Mouse (Mus musculus) forebrain, embryonic 14.5 days (tissue): ENCODE measurements around the gene Sec61a1. TPM values are rescaled to one million over a fixed set of nuclear protein-coding genes. Genes with fewer than 3 reads are reported as not detected.
A peak's percentile ranks its signal among the peaks of the same experiment; 100 is the strongest.

Experiments
- ATAC-seq: fragments of 200-750 bp; cut with Nextera tagmentation; 2 replicates; pipeline ENCODE4 v1.8.0; 2017; ENCODE audit warnings: mild to moderate bottlenecking, moderate library complexity
- DNase-seq: peaks from one replicate; pipeline ENCODE4 v3.0.0-alpha.2; 2015; ENCODE audit warnings: low spot score
- H3K27ac ChIP-seq: fragments of 300-500 bp; sonication (generic); 2 replicates; pipeline ENCODE4 v1.5.1; 2014; ENCODE audit warnings: low read depth, mild to moderate bottlenecking, control low read depth, low read length, moderate library complexity
- H3K27me3 ChIP-seq: fragments of 300-500 bp; sonication (generic); replicated peaks from 2 replicates; pipeline ENCODE4 v1.6.1; 2014; ENCODE audit warnings: low read length, control low read depth, mixed read lengths; ENCODE audit not compliant: control insufficient read depth, insufficient read depth
- H3K36me3 ChIP-seq: fragments of 300-500 bp; sonication (generic); 2 replicates; pipeline ENCODE4 v1.6.1; 2014; ENCODE audit warnings: low read length, control low read depth; ENCODE audit not compliant: control insufficient read depth, insufficient read depth
- H3K4me1 ChIP-seq: fragments of 300-500 bp; sonication (generic); 2 replicates; pipeline ENCODE4 v1.6.1; 2014; ENCODE audit warnings: antibody characterized with exemption, low read length, control low read depth; ENCODE audit not compliant: control insufficient read depth, insufficient read depth
- H3K4me2 ChIP-seq: fragments of 300-500 bp; sonication (generic); 2 replicates; pipeline ENCODE4 v1.6.1; 2014; ENCODE audit warnings: mild to moderate bottlenecking, control low read depth, low read length
- H3K4me3 ChIP-seq: fragments of 300-500 bp; sonication (generic); 2 replicates; pipeline ENCODE4 v1.5.1; 2014; ENCODE audit warnings: low read depth, low read length, control low read depth
- H3K9ac ChIP-seq: fragments of 300-500 bp; sonication (generic); 2 replicates; pipeline ENCODE4 v1.6.1; 2014; ENCODE audit warnings: mild to moderate bottlenecking, low read length, control low read depth, moderate library complexity
- H3K9me3 ChIP-seq: fragments of 300-500 bp; sonication (generic); replicated peaks from 2 replicates; pipeline ENCODE4 v1.6.1; 2016; ENCODE audit warnings: low read length, control low read depth, mixed read lengths; ENCODE audit not compliant: control insufficient read depth
- WGBS: fragments of 180-500 bp; shearing (Covaris S2); extraction: QIAGEN DNeasy Blood & Tissue Kit; methylation state at CpG from one replicate; pipeline ENCODE4 v1.1.7; 2014; 5-methylcytosine and 5-hydroxymethylcytosine counted together
- polyA plus RNA-seq: library from polyadenylated mRNA; unstranded; fragments of >200 nt; fragmentation: Nextera tagmentation; extraction: Ambion mirVana; gene quantifications from 2 replicates; pipeline ENCODE4 v1.2.1, GENCODE M21; 2014

The Sec61a1 gene
- polyA plus RNA-seq, 1 experiment from 2014 or later = 131 TPM

DNA sequence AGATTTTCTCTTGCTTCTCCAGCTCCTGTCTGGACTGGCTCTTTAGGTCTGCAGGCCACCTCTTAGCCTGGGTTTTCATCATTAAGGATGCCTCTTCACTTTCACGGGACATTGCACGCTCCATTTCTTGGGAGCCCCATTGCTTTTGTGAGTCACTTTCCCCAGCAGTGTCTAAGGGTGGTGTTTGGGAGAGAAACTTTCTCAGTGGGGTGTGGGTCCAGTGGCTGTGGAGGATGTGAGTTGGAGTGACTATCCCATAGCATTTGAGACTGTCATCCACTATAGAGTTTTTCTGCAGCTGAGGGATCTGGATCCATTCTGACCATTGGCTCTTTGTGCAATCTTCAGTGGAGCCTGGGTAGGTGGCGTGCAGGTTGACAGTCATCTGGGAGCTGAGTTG, 4.7 kb upstream of the Sec61a1 start:
- Histone ChIP-seq H3K4me2 (no peak overlapping the region), H3K9me3 (no peaks in the 10 kb centered on the region), H3K27me3 (no peaks in the 10 kb centered on the region), H3K9ac (no peak overlapping the region), H3K4me3 (no peak overlapping the region), H3K4me1 (peaks cover 3% of the 10 kb centered on the region; the same call in 1 of the 2 replicates), H3K36me3 (no peaks in the 10 kb centered on the region), H3K27ac (no peak overlapping the region)
- WGBS = 85% methylated on average over 3 of the region's 3 CpGs
- DNase-seq = no peak
- no peak for ATAC-seq

DNA sequence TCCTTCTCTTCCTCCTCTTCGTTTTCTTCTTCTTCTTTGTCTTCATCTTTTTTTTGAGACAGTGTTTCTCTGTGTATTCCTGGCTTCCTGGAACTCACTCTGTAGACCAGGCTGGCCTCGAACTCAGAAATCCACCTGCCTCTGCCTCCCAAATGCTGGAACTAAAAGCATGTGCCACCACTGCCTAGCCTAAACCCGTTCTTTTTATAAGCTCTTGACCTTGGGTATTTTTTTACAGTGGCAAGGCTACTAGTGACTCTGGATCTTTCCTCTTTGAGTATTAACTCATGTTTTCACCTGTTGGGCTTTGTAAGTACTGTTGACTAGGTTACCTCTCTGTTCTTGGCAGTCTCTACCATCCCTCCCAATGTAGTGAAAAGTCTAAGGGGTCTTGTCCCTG, 4.3 kb upstream of the Sec61a1 start:
- H3K27me3 ChIP-seq = no peaks in the 10 kb centered on the region
- 72% methylated on average over 3 of the region's 3 CpGs for WGBS

DNA sequence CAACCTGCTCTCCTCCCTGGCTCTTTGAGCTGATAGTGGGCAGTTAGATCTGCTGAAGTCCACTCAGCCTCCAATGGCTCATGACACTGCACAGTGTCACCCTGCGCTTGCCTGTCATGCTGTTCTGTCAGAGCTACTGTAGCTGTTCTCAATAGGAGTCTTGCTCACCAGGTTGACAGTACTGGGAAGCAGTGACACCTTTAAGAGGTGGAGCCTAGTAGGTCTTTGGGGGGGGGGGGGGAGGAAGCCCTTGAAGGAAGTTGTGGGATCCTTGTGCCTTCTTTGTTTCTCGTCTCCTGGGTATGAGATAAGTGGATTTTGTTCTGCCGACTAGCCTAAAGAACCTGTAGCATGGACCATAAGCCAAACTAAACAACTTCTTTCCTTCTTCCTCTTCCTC, 3.9 kb upstream of the Sec61a1 start:
- Histone ChIP-seq H3K9me3 (no peaks in the 10 kb centered on the region), H3K4me2 (no peak overlapping the region), H3K27ac (no peak overlapping the region), H3K36me3 (no peaks in the 10 kb centered on the region), H3K4me3 (no peak overlapping the region), H3K9ac (no peak overlapping the region), H3K27me3 (no peaks in the 10 kb centered on the region), H3K4me1 (peaks cover 7% of the 10 kb centered on the region; the same call in 1 of the 2 replicates)
- ATAC-seq = no peak
- DNase-seq = no peak
- WGBS = 66% methylated on average over 3 of the region's 3 CpGs

More for the DNA sequence above, 4.3 kb upstream of the Sec61a1 start:
- ATAC-seq (no peak), DNase-seq (no peak)
- Histone ChIP-seq H3K27ac (no peak overlapping the region), H3K36me3 (no peaks in the 10 kb centered on the region), H3K4me3 (no peak overlapping the region), H3K9ac (no peak overlapping the region), H3K9me3 (no peaks in the 10 kb centered on the region), H3K4me2 (no peak overlapping the region), H3K4me1 (peaks cover 4% of the 10 kb centered on the region; the same call in 1 of the 2 replicates)

DNA sequence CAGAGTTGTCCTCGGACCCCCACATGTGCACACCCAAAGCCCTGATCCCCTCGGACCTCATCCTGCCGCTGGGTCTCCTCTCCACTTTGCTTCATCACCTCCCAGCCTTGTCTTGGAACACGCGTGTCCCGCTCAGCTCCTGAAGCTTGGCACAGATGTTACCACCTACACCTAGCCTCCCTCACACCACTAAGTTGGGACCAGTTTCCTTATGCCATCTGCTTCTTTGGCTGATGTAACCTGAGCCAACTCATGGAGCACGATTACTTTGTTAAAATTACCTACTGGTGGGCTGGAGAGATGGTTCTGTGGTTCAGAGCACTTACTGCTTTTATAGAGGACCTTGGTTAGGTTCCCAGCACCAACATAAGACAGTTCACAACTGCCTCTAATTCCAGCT, 3.1 kb upstream of the Sec61a1 start:
- H3K4me2 ChIP-seq = no peak overlapping the region
- H3K36me3 ChIP-seq = peaks cover 3% of the 10 kb centered on the region; the same call in 1 of the 2 replicates
- H3K9me3 ChIP-seq = no peaks in the 10 kb centered on the region
- no peak for DNase-seq
- ATAC-seq = no peak
- no peak overlapping the region for H3K9ac ChIP-seq
- WGBS = 83% methylated on average over 7 of the region's 7 CpGs
- H3K4me3 ChIP-seq = no peak overlapping the region
- H3K27me3 ChIP-seq = no peaks in the 10 kb centered on the region
- H3K27ac ChIP-seq = no peak overlapping the region
- H3K4me1 ChIP-seq = peaks cover 12% of the 10 kb centered on the region

GRCm38 (mm10) chr6:88517701-88518403, 853 bp downstream of the Sec61a1 start:
- Histone ChIP-seq H3K4me2 (peak overlapping the region; percentile 91), H3K9me3 (no peaks in the 10 kb centered on the region), H3K4me3 (peak overlapping the region; percentile 92), H3K27ac (no peak overlapping the region), H3K9ac (peak overlapping the region; percentile 95), H3K36me3 (peaks cover 39% of the 10 kb centered on the region), H3K27me3 (no peaks in the 10 kb centered on the region), H3K4me1 (peaks cover 13% of the 10 kb centered on the region)
- ATAC-seq (no peak), DNase-seq (no peak)
- WGBS = 14% methylated on average over 18 of the region's 18 CpGs

- 67% methylated on average over 5 of the region's 5 CpGs for WGBS
- H3K4me1 ChIP-seq = peaks cover 13% of the 10 kb centered on the region
- H3K9ac ChIP-seq = peak overlapping the region; percentile 47
- no peaks in the 10 kb centered on the region for H3K9me3 ChIP-seq
- DNase-seq = no peak
- no peak overlapping the region for H3K27ac ChIP-seq
- H3K36me3 ChIP-seq = peaks cover 51% of the 10 kb centered on the region
- peak overlapping the region; percentile 8; the same call in 1 of the 2 replicates for H3K4me3 ChIP-seq
- H3K27me3 ChIP-seq = no peaks in the 10 kb centered on the region
- H3K4me2 ChIP-seq = peak overlapping the region; percentile 91
- ATAC-seq = no peak
These were observed 2.0 kb downstream of the Sec61a1 start for GRCm38 (mm10) chr6:88516667-88517066.

DNA sequence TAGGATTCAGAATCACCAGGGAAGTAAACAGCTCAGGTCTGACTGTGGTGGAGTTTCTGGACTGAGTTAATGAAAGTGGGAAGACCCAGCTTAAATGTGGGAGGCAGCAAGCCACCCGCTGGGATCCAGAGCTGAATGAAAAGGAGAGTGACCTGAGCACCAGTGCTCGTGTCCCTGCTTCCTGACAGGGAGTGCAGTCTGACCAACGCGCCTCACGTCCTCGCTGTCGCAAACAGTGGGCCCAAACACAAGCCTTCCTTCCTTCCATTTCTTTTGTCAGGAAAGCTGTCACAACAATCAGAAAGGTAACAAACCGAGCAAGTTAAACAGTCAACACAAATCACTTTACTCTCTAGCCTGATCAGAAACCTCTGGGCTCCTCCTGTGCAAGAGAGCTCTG, 2.7 kb downstream of the Sec61a1 start:
- peaks cover 58% of the 10 kb centered on the region for H3K36me3 ChIP-seq
- H3K4me3 ChIP-seq = no peak overlapping the region
- H3K27ac ChIP-seq = no peak overlapping the region
- H3K9me3 ChIP-seq = no peaks in the 10 kb centered on the region
- H3K4me2 ChIP-seq = no peak overlapping the region
- H3K9ac ChIP-seq = no peak overlapping the region
- no peak for DNase-seq
- H3K4me1 ChIP-seq = peaks cover 13% of the 10 kb centered on the region
- ATAC-seq = no peak
- no peaks in the 10 kb centered on the region for H3K27me3 ChIP-seq
- 76% methylated on average over 8 of the region's 8 CpGs for WGBS

DNA sequence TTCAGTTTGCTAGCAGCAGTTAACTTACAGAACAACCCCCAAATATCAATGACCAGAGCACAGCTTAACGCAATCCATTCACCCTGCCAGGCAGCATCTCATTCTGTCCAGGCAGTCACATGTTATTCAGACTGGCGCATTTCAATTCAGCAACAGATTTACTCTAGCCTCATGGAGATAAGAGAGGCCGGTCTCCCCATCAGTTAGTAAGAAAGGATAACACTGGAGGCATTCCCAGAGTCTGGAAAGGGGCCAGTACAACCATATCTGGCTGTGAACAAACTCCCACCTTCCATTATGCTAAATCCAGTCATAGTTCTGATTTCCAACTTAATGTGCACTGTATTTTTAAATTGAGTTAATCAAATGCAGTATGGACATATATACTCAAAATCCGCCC, 4.2 kb downstream of the Sec61a1 start:
- Histone ChIP-seq H3K27ac (no peak overlapping the region), H3K4me3 (no peak overlapping the region), H3K36me3 (peaks cover 72% of the 10 kb centered on the region), H3K4me1 (peaks cover 12% of the 10 kb centered on the region), H3K9ac (no peak overlapping the region), H3K4me2 (no peak overlapping the region), H3K27me3 (no peaks in the 10 kb centered on the region), H3K9me3 (no peaks in the 10 kb centered on the region)
- ATAC-seq (no peak), DNase-seq (no peak)
- WGBS = 89% methylated on average over 4 of the region's 4 CpGs

GRCm38 (mm10) chr6:88513984-88514383, 4.7 kb downstream of the Sec61a1 start:
- 95% methylated on average over 8 of the region's 8 CpGs for WGBS
- DNase-seq (no peak), ATAC-seq (no peak)
- Histone ChIP-seq H3K4me2 (no peak overlapping the region), H3K4me1 (peaks cover 10% of the 10 kb centered on the region), H3K4me3 (no peak overlapping the region), H3K27ac (no peak overlapping the region), H3K9me3 (no peaks in the 10 kb centered on the region), H3K27me3 (no peaks in the 10 kb centered on the region), H3K36me3 (peaks cover 77% of the 10 kb centered on the region), H3K9ac (no peak overlapping the region)
